Mouse (Mus musculus) limb, embryonic 10.5 days (tissue): ENCODE data around the gene Klhdc9. TPM values are rescaled to one million over a fixed set of nuclear protein-coding genes. Genes with fewer than 3 reads are reported as not detected.
A peak's percentile ranks its signal among the peaks of the same experiment; 100 is the strongest.

Experiments
- DNase-seq: peaks from one replicate; pipeline ENCODE4 v3.0.0-alpha.2; 2017; ENCODE audit warnings: low spot score
- H3K27ac ChIP-seq: fragments of 300-500 bp; sonication (generic); 2 replicates; pipeline ENCODE4 v1.5.1; 2016; ENCODE audit warnings: mild to moderate bottlenecking
- H3K27me3 ChIP-seq: fragments of 300-500 bp; sonication (generic); 2 replicates; pipeline ENCODE4 v1.6.1; 2016; ENCODE audit warnings: low read depth, mild to moderate bottlenecking; ENCODE audit not compliant: poor library complexity, severe bottlenecking
- H3K36me3 ChIP-seq: fragments of 300-500 bp; sonication (generic); 2 replicates; pipeline ENCODE4 v1.6.1; 2016; ENCODE audit warnings: mild to moderate bottlenecking, moderate library complexity
- H3K4me1 ChIP-seq: fragments of 300-500 bp; sonication (generic); 2 replicates; pipeline ENCODE4 v1.6.1; 2016
- H3K4me3 ChIP-seq: fragments of 300-500 bp; sonication (generic); 2 replicates; pipeline ENCODE4 v1.5.1; 2016; ENCODE audit warnings: mild to moderate bottlenecking, moderate library complexity
- H3K9me3 ChIP-seq: fragments of 300-500 bp; sonication (generic); replicated peaks from 2 replicates; pipeline ENCODE4 v1.6.1; 2016; ENCODE audit warnings: mild to moderate bottlenecking
- WGBS: fragments of 180-500 bp; shearing (Covaris S2); methylation state at CpG from one replicate; pipeline ENCODE4 v1.1.7; 2016; 5-methylcytosine and 5-hydroxymethylcytosine counted together
- polyA plus RNA-seq: library from polyadenylated mRNA; unstranded; fragments of >200 nt; fragmentation: Nextera tagmentation; extraction: Ambion mirVana; gene quantifications from 2 replicates; pipeline ENCODE4 v1.2.1, GENCODE M21; 2016

Gene Klhdc9
- polyA plus RNA-seq, 1 experiment from 2014 or later = 2.4 TPM

DNA sequence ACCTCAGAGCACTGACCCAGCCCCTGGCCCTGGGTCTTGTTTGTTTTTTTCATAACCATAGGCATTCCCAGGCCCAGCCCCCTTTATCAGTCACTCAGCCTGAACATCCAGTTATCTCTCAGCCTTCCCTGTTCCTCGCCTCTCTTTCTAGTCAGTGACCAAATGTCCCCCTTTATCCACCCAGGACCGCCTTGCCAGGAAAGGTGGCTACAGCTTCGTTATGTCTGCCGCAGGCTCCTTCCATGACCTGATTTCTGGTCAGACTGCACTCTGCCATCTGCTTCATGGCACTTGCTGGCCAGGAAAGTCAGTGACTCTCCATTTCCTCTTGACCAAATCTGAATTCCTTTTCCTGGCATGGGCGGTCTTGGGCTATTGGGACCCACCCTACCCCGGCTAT lies 17.7 kb upstream of the Klhdc9 start:
- no peak overlapping the region for H3K4me3 ChIP-seq
- 90% methylated on average over 6 of the region's 6 CpGs for WGBS
- no peaks in the 10 kb centered on the region for H3K9me3 ChIP-seq
- DNase-seq = no peak
- peaks cover 50% of the 10 kb centered on the region for H3K27me3 ChIP-seq
- no peaks in the 10 kb centered on the region for H3K36me3 ChIP-seq
- H3K4me1 ChIP-seq = peaks cover 21% of the 10 kb centered on the region
- H3K27ac ChIP-seq = no peak overlapping the region

DNA sequence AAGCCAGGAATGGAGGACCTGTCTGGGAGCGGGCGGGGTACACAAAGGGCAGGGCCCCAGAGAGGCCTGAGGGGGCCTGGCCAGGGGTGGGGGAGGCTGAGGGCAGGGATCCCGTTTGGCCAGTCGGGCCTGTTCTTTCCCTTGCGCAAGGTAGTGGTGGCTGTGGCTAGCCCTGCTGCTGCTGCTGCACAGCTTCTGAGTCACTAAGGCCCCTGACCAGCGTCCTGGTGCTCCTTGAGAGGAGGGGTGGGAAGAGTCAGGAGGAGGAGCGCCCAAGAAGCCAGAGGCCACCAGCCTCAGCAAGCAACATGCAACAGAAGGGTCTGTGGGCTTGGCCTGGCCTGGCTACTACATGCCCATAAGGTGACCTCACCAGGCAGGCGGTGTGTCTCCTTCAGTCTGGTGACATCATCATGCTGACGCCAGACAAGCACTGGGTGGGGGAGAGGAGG lies 15.1 kb upstream of the Klhdc9 start:
- peaks cover 27% of the 10 kb centered on the region for H3K4me1 ChIP-seq
- no peaks in the 10 kb centered on the region for H3K9me3 ChIP-seq
- no peak for DNase-seq
- H3K27me3 ChIP-seq = peaks cover 52% of the 10 kb centered on the region
- no peak overlapping the region for H3K27ac ChIP-seq
- no peaks in the 10 kb centered on the region for H3K36me3 ChIP-seq
- H3K4me3 ChIP-seq = no peak overlapping the region
- 50% methylated on average over 9 of the region's 9 CpGs for WGBS

DNA sequence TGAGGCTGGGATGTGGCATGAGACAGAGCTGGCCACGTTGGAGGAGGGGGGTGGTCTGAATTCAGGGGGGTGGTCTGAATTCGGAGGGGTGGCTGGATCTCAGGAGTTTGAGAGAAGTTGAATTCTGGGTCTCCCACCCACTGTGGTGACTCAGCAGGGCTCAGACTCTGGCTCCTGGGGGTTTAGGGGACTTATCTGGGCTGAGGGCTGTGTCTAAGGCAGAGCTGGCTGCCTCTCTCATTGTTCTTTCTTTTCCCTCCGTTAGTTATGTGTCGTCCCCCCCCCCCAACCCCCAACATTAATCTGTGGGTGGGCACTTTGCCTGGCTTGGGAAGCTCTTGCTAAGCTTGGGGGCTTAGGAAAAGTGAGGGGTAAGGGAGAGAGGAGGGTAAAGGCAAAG lies 13.3 kb upstream of the Klhdc9 start:
- peaks cover 27% of the 10 kb centered on the region for H3K4me1 ChIP-seq
- peak overlapping the region; percentile 36; the same call in 1 of the 2 replicates for H3K27ac ChIP-seq
- no peaks in the 10 kb centered on the region for H3K9me3 ChIP-seq
- peaks cover 44% of the 10 kb centered on the region for H3K27me3 ChIP-seq
- H3K36me3 ChIP-seq = no peaks in the 10 kb centered on the region
- H3K4me3 ChIP-seq = no peak overlapping the region
- DNase-seq = no peak
- 15% methylated on average over 4 of the region's 4 CpGs for WGBS

DNA sequence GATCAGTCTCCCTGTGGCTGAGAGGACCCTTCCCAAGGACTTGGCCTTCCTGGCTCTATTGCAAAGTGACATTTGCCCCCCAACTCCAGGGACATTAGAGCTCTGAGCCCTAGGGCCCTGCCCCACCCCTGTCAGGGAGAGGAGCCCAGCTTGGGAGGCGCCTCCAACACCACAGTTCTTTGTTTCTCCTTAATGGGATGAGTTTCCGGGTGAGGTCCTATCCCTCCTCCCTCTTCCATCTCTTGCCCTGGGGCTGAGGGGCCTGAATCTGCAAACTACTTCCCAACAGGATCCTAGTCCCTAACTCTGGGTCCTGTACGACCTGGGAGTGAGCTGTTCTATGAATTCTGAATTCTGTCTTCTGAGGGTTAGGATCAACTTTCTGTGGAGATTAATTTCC lies 12.3 kb upstream of the Klhdc9 start:
- peaks cover 34% of the 10 kb centered on the region; the same call in 1 of the 2 replicates for H3K27me3 ChIP-seq
- 51% methylated on average over 3 of the region's 3 CpGs for WGBS
- no peak for DNase-seq
- no peaks in the 10 kb centered on the region for H3K9me3 ChIP-seq
- H3K4me3 ChIP-seq = no peak overlapping the region
- H3K36me3 ChIP-seq = no peaks in the 10 kb centered on the region
- peaks cover 27% of the 10 kb centered on the region for H3K4me1 ChIP-seq
- H3K27ac ChIP-seq = no peak overlapping the region

DNA sequence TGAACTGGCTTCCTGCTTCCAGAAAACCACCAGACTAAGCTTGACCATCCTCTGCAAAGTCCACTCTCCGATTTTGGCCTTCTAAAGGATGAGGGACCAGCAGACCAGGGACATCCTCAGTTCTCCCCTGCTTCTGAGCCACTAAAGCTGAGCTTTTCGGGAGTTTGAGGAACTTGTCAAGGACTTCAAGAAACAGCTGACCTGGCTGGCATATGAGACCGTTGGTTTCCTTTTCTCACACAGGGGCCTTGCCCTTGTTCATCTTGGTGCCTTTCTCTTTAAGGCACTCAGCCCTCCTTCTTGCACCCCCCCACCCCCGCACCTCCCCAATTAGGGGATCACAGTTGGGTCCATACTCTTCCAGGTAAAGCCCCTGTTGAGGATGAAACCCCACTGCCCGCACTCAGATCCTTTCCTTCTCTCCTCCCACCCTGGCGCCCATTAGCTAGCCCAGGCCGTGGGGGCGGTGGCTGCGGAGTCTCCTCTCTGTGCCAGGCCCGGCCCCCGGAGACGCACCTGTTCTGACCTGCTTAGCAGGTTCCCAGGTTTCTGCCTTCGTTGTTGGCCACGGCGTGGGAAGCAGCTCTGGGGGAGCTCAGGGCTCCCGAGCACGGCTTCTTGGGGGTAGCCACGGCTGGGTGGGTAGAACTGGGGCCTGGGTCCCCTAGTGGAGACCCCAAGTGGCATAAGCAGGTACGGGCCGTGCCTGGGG lies 9.4 kb upstream of the Klhdc9 start, which contains the start of gene Nectin4:
Gene Nectin4 (plus strand): TSS at position 255 of the 712 bp plus-strand sequence.
- no peak for DNase-seq
- no peaks in the 10 kb centered on the region for H3K9me3 ChIP-seq
- no peak within 1 kb of the TSS for H3K27ac ChIP-seq
- peaks cover 22% of the 10 kb centered on the region for H3K4me1 ChIP-seq
- H3K27me3 ChIP-seq = peaks cover 33% of the 10 kb centered on the region; the same call in 1 of the 2 replicates
- no peaks in the 10 kb centered on the region for H3K36me3 ChIP-seq
- WGBS = 41% methylated on average over 20 of the region's 20 CpGs
- H3K4me3 ChIP-seq = peak within 1 kb of the TSS; percentile 15; the same call in 1 of the 2 replicates

DNA sequence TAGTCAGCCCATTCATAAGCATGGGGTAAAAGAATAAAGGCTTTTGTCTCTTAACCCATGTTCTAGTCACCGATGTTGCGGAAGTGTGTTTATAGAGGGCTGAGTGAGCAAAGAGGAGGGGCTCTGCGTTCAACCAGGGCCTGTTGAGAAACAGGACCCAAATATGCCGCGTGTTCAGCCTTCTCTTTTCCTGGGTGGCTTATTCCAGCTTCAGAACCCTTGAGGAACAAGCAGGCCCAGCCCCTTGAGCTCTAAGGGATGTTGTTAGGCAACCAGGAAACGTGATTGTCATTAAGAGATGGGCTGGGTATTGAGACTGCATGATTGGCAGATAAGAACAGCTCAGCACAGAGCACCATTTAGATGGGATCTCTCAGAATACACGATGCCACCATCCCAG lies 5.3 kb upstream of the Klhdc9 start:
- DNase-seq = no peak
- Histone ChIP-seq H3K9me3 (no peaks in the 10 kb centered on the region), H3K4me1 (peaks cover 15% of the 10 kb centered on the region), H3K4me3 (no peak overlapping the region), H3K27me3 (peaks cover 12% of the 10 kb centered on the region; the same call in 1 of the 2 replicates), H3K27ac (no peak overlapping the region), H3K36me3 (no peaks in the 10 kb centered on the region)
- WGBS = 75% methylated on average over 7 of the region's 7 CpGs

DNA sequence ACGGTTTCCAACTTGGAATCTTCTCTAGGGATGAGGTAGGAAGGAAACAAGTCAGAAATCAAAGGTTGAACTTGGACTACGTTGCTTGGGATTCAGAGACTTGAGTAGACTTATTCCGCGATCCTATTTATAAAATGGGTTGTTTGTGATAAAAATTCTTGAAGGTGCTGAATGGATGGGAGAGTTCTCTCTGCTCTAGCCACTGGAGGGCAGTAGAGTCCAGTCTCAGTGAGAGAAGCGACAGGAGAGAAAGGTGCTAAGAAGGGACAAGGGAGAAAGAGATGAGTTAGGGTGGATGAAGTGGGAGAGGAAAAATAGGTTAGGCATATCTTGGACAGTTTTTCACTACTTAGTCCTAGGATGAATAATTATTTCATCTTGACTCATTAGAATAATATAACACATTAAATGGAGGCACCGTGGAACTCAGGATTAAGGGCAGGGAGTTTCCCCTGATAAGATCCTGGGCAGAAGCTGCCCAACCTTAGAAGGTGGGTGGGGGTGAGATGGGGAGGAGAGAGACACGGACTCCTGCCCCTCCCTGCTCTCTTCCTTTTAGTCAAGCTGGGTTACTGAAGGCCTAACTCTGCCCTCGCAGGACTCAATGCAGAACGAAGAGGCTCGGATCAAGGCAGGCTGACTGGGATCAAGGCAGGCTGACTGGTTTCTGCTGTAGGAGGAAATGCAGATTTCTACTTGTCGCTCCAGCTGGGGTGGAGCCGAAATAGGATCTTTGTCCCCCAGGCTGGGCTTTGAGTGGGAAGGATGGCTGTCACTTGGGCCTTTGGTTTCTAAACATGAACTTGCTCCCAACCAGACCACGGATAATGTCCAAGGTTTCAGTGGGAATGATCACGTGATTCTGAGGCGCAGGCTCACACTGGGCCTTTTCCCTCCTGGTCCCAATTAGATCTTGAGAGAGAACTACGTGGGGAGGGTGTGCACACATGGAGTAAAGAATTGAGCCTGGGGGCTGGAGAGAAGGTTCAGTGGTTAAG lies 807 bp upstream of the Klhdc9 start:
- peak; percentile 66 for DNase-seq
- H3K4me1 ChIP-seq = peaks cover 22% of the 10 kb centered on the region
- peak overlapping the region; percentile 84 for H3K27ac ChIP-seq
- H3K4me3 ChIP-seq = peak overlapping the region; percentile 64
- H3K27me3 ChIP-seq = no peaks in the 10 kb centered on the region
- WGBS = 23% methylated on average over 16 of the region's 16 CpGs
- peaks cover 32% of the 10 kb centered on the region for H3K36me3 ChIP-seq
- no peaks in the 10 kb centered on the region for H3K9me3 ChIP-seq

DNA sequence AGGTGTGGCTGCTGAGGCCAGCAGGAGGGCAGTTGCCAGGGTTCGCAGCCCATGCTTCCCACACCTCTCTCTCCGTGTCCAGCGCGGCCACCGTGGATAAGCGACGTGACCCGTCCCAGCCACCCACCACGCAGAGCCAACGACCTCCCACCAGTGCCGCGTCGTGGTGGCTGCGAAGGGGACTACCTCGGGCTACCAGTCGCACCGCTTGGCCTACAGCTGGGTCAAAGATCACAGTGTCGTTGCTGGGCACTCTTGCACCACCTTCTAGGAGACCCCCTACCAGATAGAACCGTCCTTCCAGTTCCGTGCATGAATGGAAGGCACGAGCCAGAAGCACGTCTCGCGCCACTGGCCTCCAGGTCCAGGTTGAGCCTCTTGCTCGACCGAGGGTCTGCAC lies 345 bp downstream of the Klhdc9 start:
- peak overlapping the region; percentile 84 for H3K27ac ChIP-seq
- 4% methylated on average over 26 of the region's 26 CpGs for WGBS
- DNase-seq = no peak
- peaks cover 36% of the 10 kb centered on the region for H3K36me3 ChIP-seq
- H3K9me3 ChIP-seq = no peaks in the 10 kb centered on the region
- peaks cover 22% of the 10 kb centered on the region for H3K4me1 ChIP-seq
- H3K4me3 ChIP-seq = peak overlapping the region; percentile 64
- no peaks in the 10 kb centered on the region for H3K27me3 ChIP-seq

DNA sequence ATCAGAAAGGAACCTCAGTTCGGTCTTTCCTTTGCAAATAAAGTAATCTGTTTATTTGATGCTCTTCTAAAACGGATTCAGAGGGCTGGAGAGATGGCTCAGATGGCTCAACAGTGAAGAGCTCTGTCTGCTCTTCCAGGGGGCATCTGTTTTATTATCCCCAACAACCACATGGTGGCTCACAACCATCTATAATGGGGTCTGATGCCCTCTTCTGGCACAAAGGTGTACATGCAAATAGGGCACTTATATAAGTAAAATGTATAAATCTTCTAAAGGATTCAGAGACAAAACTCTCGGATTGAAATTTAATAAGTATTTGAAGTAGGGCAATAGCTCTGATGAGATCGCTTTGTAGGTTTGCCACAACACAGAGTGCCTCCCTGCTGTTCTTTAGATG lies 2.2 kb downstream of the Klhdc9 start:
- DNase-seq = no peak
- peaks cover 40% of the 10 kb centered on the region for H3K36me3 ChIP-seq
- no peaks in the 10 kb centered on the region for H3K9me3 ChIP-seq
- H3K4me3 ChIP-seq = no peak overlapping the region
- peaks cover 22% of the 10 kb centered on the region for H3K4me1 ChIP-seq
- WGBS = 76% methylated on average over 4 of the region's 4 CpGs
- no peaks in the 10 kb centered on the region for H3K27me3 ChIP-seq
- H3K27ac ChIP-seq = no peak overlapping the region

DNA sequence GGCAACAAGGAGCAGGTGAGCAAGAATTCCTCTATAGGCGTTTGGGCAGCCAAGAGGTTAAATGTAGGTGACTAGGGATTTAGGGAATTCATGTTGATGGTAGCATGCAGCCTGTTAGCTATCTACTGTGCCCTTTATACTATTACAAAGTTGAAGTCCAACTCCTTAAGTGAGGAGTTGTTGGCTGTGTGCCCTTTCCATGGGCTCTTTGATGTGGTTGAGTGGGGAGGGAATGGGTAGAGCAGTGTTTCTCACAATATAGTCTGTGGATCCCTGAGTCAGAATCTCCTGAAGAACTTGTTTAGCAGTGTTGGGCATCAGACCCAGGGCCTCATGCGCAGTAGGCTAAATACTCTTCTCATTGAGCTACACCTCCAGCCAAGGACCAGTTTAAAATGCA lies 3.8 kb downstream of the Klhdc9 start:
- H3K27ac ChIP-seq = no peak overlapping the region
- no peaks in the 10 kb centered on the region for H3K27me3 ChIP-seq
- no peak overlapping the region for H3K4me3 ChIP-seq
- 87% methylated on average over 2 of the region's 2 CpGs for WGBS
- DNase-seq = no peak
- H3K4me1 ChIP-seq = peaks cover 18% of the 10 kb centered on the region
- peaks cover 43% of the 10 kb centered on the region for H3K36me3 ChIP-seq
- no peaks in the 10 kb centered on the region for H3K9me3 ChIP-seq

DNA sequence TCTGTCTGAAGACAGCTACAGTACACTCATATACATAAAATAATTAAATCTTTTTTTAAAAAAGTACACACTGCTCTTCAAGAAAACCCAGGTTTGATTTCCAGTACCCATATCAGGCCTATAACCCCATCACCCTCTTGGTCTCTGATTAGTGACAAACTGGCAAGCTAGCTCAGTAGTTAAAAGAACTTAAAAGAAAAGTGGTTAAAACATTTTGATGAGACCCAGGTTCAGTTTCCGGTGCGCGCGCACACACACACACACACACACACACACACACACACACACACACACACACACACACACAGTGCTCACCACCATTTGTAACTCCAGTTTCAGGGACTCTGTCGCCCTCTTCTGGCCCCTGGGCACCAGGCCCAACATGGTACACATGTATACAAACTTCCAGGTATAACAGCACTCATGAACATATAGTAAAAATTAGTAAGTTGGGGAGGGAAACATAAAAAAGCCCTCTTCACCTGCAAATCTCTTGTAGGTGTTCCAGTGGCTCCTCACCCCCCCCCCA lies 4.7 kb downstream of the Klhdc9 start:
- peaks cover 12% of the 10 kb centered on the region for H3K4me1 ChIP-seq
- peak; percentile 44 for DNase-seq
- no peaks in the 10 kb centered on the region for H3K9me3 ChIP-seq
- 77% methylated on average over 5 of the region's 5 CpGs for WGBS
- no peak overlapping the region for H3K27ac ChIP-seq
- no peak overlapping the region for H3K4me3 ChIP-seq
- H3K27me3 ChIP-seq = no peaks in the 10 kb centered on the region
- peaks cover 43% of the 10 kb centered on the region for H3K36me3 ChIP-seq

DNA sequence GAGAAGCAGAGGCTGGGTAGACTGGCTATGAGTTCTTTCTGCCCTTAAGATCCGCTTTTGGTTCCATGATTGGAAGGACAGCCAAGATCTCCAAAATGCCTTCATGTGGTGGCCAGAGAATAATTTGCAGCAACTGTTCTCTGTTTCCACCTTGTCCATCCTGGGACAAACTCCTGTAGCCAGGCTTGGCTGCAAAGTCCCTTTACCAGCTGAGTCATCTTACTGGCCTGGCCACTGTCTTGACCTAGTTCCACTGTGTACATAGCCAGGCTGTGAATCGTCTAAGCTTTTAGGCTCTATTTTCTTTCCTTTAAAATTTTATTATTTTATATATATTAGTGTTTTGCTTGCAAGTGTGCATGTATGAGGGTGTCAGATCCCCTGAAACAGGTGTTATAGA lies 11.4 kb downstream of the Klhdc9 start:
- peaks cover 5% of the 10 kb centered on the region; the same call in 1 of the 2 replicates for H3K9me3 ChIP-seq
- H3K4me3 ChIP-seq = no peak overlapping the region
- 95% methylated on average over 2 of the region's 2 CpGs for WGBS
- no peak overlapping the region for H3K27ac ChIP-seq
- no peaks in the 10 kb centered on the region for H3K27me3 ChIP-seq
- peaks cover 22% of the 10 kb centered on the region for H3K36me3 ChIP-seq
- no peak for DNase-seq
- H3K4me1 ChIP-seq = peaks cover 16% of the 10 kb centered on the region
